Mouse (Mus musculus): ENCODE results near the gene Nabp1.

- TF ChIP-seq GATA1 (IDR thresholded peaks at IDR 0.05; ENCODE audit: borderline replicate concordance, low read length): no peak
- TF ChIP-seq FLI1 (IDR thresholded peaks at IDR 0.05; ENCODE audit: low read length): no peak
These were observed 35.0 kb upstream of the Nabp1 start for GRCm38 (mm10) chr1:51513059-51513713.

Measured in megakaryocyte, embryonic 14.5 days (primary cell).